ENCODE assay signal across 20 mouse cellular contexts in the genomic region with DNA sequence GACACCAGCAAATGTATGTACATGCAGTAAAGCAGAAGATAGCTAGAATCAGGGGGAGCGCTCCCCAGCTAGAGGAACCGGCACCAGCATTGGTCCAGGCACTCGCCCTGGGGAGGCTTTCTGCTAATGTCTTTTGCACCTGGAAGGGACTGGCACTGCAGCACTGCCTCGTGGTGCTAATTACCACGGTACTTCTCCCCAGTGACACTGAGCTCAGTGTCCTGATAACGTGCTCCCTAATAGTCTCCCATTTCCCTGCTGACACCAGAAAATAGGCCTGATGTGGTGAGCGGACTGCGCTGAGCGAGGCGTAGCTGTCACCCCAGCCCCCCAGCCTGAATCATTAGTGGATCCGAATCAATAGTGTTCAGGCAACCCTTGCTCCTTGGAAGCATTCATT. TPM values are rescaled to one million over a fixed set of nuclear protein-coding genes. Genes with fewer than 3 reads are reported as not detected.
DNase-seq lines count a peak whose midpoint lies in the region; ATAC-seq and TF ChIP-seq lines count a peak whose summit lies in the region.
"Had no signal": no experiment of that assay in that cellular context is flagged by ENCODE, and none has a peak within 500 bp of the region (broad histone marks: within the 10 kb centered on the region; RNA-seq: fewer than 3 reads in every experiment).

No protein-coding gene starts in this region.

- peak; percentile 50 for DNase-seq in forebrain, embryonic 11.5 days (ENCODE audit: low spot score)
- DNase-seq in liver, postnatal 0 days = no peak
- DNase-seq in hindbrain, embryonic 14.5 days (ENCODE audit: low spot score) = no peak
- no peak for DNase-seq in cerebellum, adult 18-20 months
- no peak for DNase-seq in gastrocnemius, postnatal 25 days
- DNase-seq: adrenal gland, postnatal 10 days; cerebellum, postnatal 14 days; embryo, embryonic 11 days; heart, adult 18-20 months; kidney, postnatal 10 days; lung, adult 18-20 months; right cerebral cortex, postnatal 14 days; spleen, adult 18-20 months had no signal

- no peak overlapping the region for H3K9ac ChIP-seq in forebrain, embryonic 11.5 days (ENCODE audit: low read length)
- no peak overlapping the region for H3K9ac ChIP-seq in forebrain, embryonic 15.5 days (replicated peaks)
- peak overlapping the region; percentile 29; the same call in 1 of the 2 replicates for H3K9ac ChIP-seq in liver, embryonic 12.5 days
- H3K9ac ChIP-seq in liver, postnatal 0 days (replicated peaks) = no peak overlapping the region
- H3K9ac ChIP-seq in hindbrain, embryonic 14.5 days = no peak overlapping the region
- no peak overlapping the region for H3K9ac ChIP-seq in liver, embryonic 15.5 days
- H3K9ac ChIP-seq: midbrain, embryonic 12.5 days had no signal

- no peak for TF ChIP-seq CTCF in liver, postnatal 0 days (IDR thresholded peaks at IDR 0.05; ENCODE audit: low read depth)

- 59% methylated on average over 11 of the region's 11 CpGs for WGBS in forebrain, embryonic 11.5 days
- 45% methylated on average over 11 of the region's 11 CpGs for WGBS in forebrain, embryonic 15.5 days
- WGBS in liver, embryonic 12.5 days (ENCODE audit: insufficient replicate concordance) = 69% methylated on average over 11 of the region's 11 CpGs
- WGBS in liver, postnatal 0 days (ENCODE audit: insufficient replicate concordance) = 71% methylated on average over 11 of the region's 11 CpGs
- 47% methylated on average over 11 of the region's 11 CpGs for WGBS in hindbrain, embryonic 14.5 days
- 66% methylated on average over 11 of the region's 11 CpGs for WGBS in liver, embryonic 15.5 days (ENCODE audit: insufficient replicate concordance)

- ATAC-seq in forebrain, embryonic 11.5 days (replicated peaks; ENCODE audit: low FRiP score) = no peak
- no peak for ATAC-seq in forebrain, embryonic 15.5 days (replicated peaks)
- no peak for ATAC-seq in liver, embryonic 12.5 days
- ATAC-seq in liver, postnatal 0 days = no peak
- peak; percentile 47; the same call in 1 of the 2 replicates for ATAC-seq in hindbrain, embryonic 14.5 days (ENCODE audit: low FRiP score)
- no peak for ATAC-seq in liver, embryonic 15.5 days (ENCODE audit: insufficient read depth)
- ATAC-seq: activated CD4-positive, CD25-positive, alpha-beta regulatory T cell, adult 4 months; intestine, postnatal 0 days had no signal

- H3K4me2 ChIP-seq in forebrain, embryonic 11.5 days (ENCODE audit: low read depth, low read length, severe bottlenecking) = no peak overlapping the region
- H3K4me2 ChIP-seq in forebrain, embryonic 15.5 days (replicated peaks) = no peak overlapping the region
- 0 out of 2 replicates have a peak overlapping the region, but pooled peaks have one; percentile 50 for H3K4me2 ChIP-seq in liver, embryonic 12.5 days
- no peak overlapping the region for H3K4me2 ChIP-seq in liver, postnatal 0 days (ENCODE audit: low read depth, low read length)
- H3K4me2 ChIP-seq in hindbrain, embryonic 14.5 days (replicated peaks) = no peak overlapping the region
- H3K4me2 ChIP-seq in liver, embryonic 15.5 days = peak overlapping the region; percentile 59; the same call in 1 of the 2 replicates
- H3K4me2 ChIP-seq: midbrain, embryonic 12.5 days had no signal

- H3K27ac ChIP-seq in forebrain, embryonic 11.5 days (ENCODE audit: low read depth, low read length) = no peak overlapping the region
- H3K27ac ChIP-seq in forebrain, embryonic 15.5 days (replicated peaks) = no peak overlapping the region
- H3K27ac ChIP-seq in liver, embryonic 12.5 days = peak overlapping the region; percentile 83
- H3K27ac ChIP-seq in liver, postnatal 0 days (ENCODE audit: low read depth) = no peak overlapping the region
- no peak overlapping the region for H3K27ac ChIP-seq in hindbrain, embryonic 14.5 days
- H3K27ac ChIP-seq in liver, embryonic 15.5 days (replicated peaks) = peak overlapping the region; percentile 82
- H3K27ac ChIP-seq: midbrain, embryonic 12.5 days had no signal

- no peaks in the 10 kb centered on the region for H3K27me3 ChIP-seq in forebrain, embryonic 11.5 days (ENCODE audit: control insufficient read depth, insufficient read depth, low read length)
- H3K27me3 ChIP-seq in forebrain, embryonic 15.5 days = no peaks in the 10 kb centered on the region
- H3K27me3 ChIP-seq in liver, embryonic 12.5 days (replicated peaks) = no peaks in the 10 kb centered on the region
- no peaks in the 10 kb centered on the region for H3K27me3 ChIP-seq in liver, postnatal 0 days (ENCODE audit: insufficient read depth, low read length)
- no peaks in the 10 kb centered on the region for H3K27me3 ChIP-seq in hindbrain, embryonic 14.5 days (ENCODE audit: control insufficient read depth, insufficient read depth, low read length)
- H3K27me3 ChIP-seq in liver, embryonic 15.5 days = no peaks in the 10 kb centered on the region
- H3K27me3 ChIP-seq: midbrain, embryonic 12.5 days had no signal

- H3K36me3 ChIP-seq in forebrain, embryonic 11.5 days (ENCODE audit: control insufficient read depth, insufficient read depth, low read length) = no peaks in the 10 kb centered on the region
- H3K36me3 ChIP-seq in forebrain, embryonic 15.5 days = no peaks in the 10 kb centered on the region
- H3K36me3 ChIP-seq in liver, embryonic 12.5 days = no peaks in the 10 kb centered on the region
- no peaks in the 10 kb centered on the region for H3K36me3 ChIP-seq in liver, postnatal 0 days (replicated peaks; ENCODE audit: insufficient read depth, low read length)
- H3K36me3 ChIP-seq in hindbrain, embryonic 14.5 days (replicated peaks; ENCODE audit: control insufficient read depth, insufficient read depth) = no peaks in the 10 kb centered on the region
- H3K36me3 ChIP-seq in liver, embryonic 15.5 days (replicated peaks) = peaks cover 23% of the 10 kb centered on the region
- H3K36me3 ChIP-seq: G1E; midbrain, embryonic 12.5 days had no signal

- no peak overlapping the region for H3K4me3 ChIP-seq in forebrain, embryonic 11.5 days (ENCODE audit: low read depth, low read length)
- H3K4me3 ChIP-seq in forebrain, embryonic 15.5 days = no peak overlapping the region
- H3K4me3 ChIP-seq in liver, embryonic 12.5 days = no peak overlapping the region
- no peak overlapping the region for H3K4me3 ChIP-seq in liver, postnatal 0 days (ENCODE audit: low read depth, low read length)
- H3K4me3 ChIP-seq in hindbrain, embryonic 14.5 days (replicated peaks; ENCODE audit: low read length) = no peak overlapping the region
- H3K4me3 ChIP-seq in liver, embryonic 15.5 days (replicated peaks) = no peak overlapping the region
- H3K4me3 ChIP-seq: midbrain, embryonic 12.5 days had no signal

- TF ChIP-seq EP300 in liver, postnatal 0 days (IDR thresholded peaks at IDR 0.05; ENCODE audit: low read depth) = no peak

- H3K9me3 ChIP-seq in forebrain, embryonic 11.5 days (ENCODE audit: control insufficient read depth, low read length) = no peaks in the 10 kb centered on the region
- H3K9me3 ChIP-seq in forebrain, embryonic 15.5 days = no peaks in the 10 kb centered on the region
- H3K9me3 ChIP-seq in liver, embryonic 12.5 days (replicated peaks) = no peaks in the 10 kb centered on the region
- H3K9me3 ChIP-seq in liver, postnatal 0 days (ENCODE audit: low read length) = no peaks in the 10 kb centered on the region
- H3K9me3 ChIP-seq in hindbrain, embryonic 14.5 days (ENCODE audit: control insufficient read depth, low read length) = no peaks in the 10 kb centered on the region
- no peaks in the 10 kb centered on the region for H3K9me3 ChIP-seq in liver, embryonic 15.5 days (replicated peaks)
- H3K9me3 ChIP-seq: G1E; midbrain, embryonic 12.5 days had no signal

- peaks cover 6% of the 10 kb centered on the region; the same call in 1 of the 2 replicates for H3K4me1 ChIP-seq in forebrain, embryonic 11.5 days (replicated peaks; ENCODE audit: control insufficient read depth, insufficient read depth, low read length)
- peaks cover 2% of the 10 kb centered on the region; the same call in 1 of the 2 replicates for H3K4me1 ChIP-seq in forebrain, embryonic 15.5 days
- H3K4me1 ChIP-seq in liver, embryonic 12.5 days = peaks cover 89% of the 10 kb centered on the region
- peaks cover 46% of the 10 kb centered on the region for H3K4me1 ChIP-seq in liver, postnatal 0 days (ENCODE audit: insufficient read depth)
- H3K4me1 ChIP-seq in hindbrain, embryonic 14.5 days (replicated peaks; ENCODE audit: control insufficient read depth, insufficient read depth, low read length) = peaks cover 14% of the 10 kb centered on the region
- H3K4me1 ChIP-seq in liver, embryonic 15.5 days (replicated peaks) = peaks cover 88% of the 10 kb centered on the region

RNA-seq across cellular contexts. Expression of a gene that starts 55.0 kb away (rescaled TPM):
- polyA plus RNA-seq in forebrain, embryonic 11.5 days (2014; fragmentation: Nextera tagmentation; extraction: Ambion mirVana) = 41.0 and 41.9 TPM in 2 replicates
- 21.8 and 23.6 TPM in 2 replicates for polyA plus RNA-seq in forebrain, embryonic 15.5 days (2015; fragmentation: Nextera tagmentation; extraction: Ambion mirVana)
- polyA plus RNA-seq in liver, embryonic 12.5 days (2016; fragmentation: Nextera tagmentation; extraction: Ambion mirVana) = 188 and 194 TPM in 2 replicates
- polyA plus RNA-seq in liver, postnatal 0 days (2015; fragmentation: Nextera tagmentation; extraction: Ambion mirVana) = 58.8 and 63.7 TPM in 2 replicates
- 48.1 and 49.8 TPM in 2 replicates for polyA plus RNA-seq in hindbrain, embryonic 14.5 days (2014; fragmentation: Nextera tagmentation; extraction: Ambion mirVana)
- 148 and 156 TPM in 2 replicates for polyA plus RNA-seq in liver, embryonic 15.5 days (2015; fragmentation: Nextera tagmentation; extraction: Ambion mirVana)
- total RNA-seq in gastrocnemius, postnatal 25 days (2021) = 10 to 100 TPM in 1 of 2 experiments, 1 to 10 TPM in 1; 7.0 to 10.6 TPM

Comparison
In these comparisons a context has a peak if more than half of its experiments do, and no peak if none do; other contexts are left out.
1. H3K27ac ChIP-seq: peak in liver, embryonic 12.5 days (single experiment) and liver, embryonic 15.5 days (single experiment); none in forebrain, embryonic 11.5 days (single experiment), forebrain, embryonic 15.5 days (single experiment), liver, postnatal 0 days (single experiment) and hindbrain, embryonic 14.5 days (single experiment).
2. H3K4me2 ChIP-seq: peak in liver, embryonic 12.5 days (single experiment) and liver, embryonic 15.5 days (single experiment); none in forebrain, embryonic 11.5 days (single experiment), forebrain, embryonic 15.5 days (single experiment), liver, postnatal 0 days (single experiment) and hindbrain, embryonic 14.5 days (single experiment).